Mouse (Mus musculus) heart, postnatal 0 days (tissue): ENCODE measurements around the gene Mrpl42.

Experiments used
- CTCF ChIP-seq: IDR thresholded peaks from 2 replicates; pipeline ENCODE4 v1.5.1; 2016; ENCODE audit warnings: antibody characterized with exemption, control low read depth, low read depth
- EP300 ChIP-seq: IDR thresholded peaks from 2 replicates; pipeline ENCODE4 v1.6.1; 2016; ENCODE audit warnings: antibody characterized with exemption, low read depth

DNA sequence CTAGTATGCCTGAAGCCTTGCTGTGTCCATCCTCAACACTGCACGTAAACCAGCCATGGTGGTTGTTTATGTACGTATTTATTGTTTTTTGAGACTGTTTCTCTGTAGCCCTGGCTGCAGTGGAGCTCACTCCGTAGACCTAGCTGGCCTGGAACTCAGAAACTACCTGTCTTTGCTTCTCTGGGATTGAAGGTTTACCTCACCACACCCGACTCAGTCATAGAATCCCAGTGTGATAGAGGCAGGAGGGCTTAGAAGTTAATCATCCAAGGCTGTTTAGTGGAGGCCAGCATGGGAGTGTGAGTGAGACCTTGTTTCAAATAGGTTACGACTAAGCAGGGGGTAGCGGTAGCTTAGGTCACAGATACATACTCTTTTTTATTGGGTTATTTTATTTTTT, 15.9 kb upstream of the Mrpl42 start:
- no peak for TF ChIP-seq CTCF
- no peak for TF ChIP-seq EP300
